Mouse (Mus musculus) right cerebral cortex, adult 18-20 months (tissue): ENCODE data around the gene Gzmg.
"Not testable (repeated sequence)": the region's sequence is repeated elsewhere in the genome, so short reads cannot be mapped to it uniquely, and the experiment has no call there.

Experiments used
- DNase-seq: peaks from one replicate; pipeline ENCODE4 v3.0.0; 2022; ENCODE audit warnings: mixed read lengths

Gzmg gene

DNA sequence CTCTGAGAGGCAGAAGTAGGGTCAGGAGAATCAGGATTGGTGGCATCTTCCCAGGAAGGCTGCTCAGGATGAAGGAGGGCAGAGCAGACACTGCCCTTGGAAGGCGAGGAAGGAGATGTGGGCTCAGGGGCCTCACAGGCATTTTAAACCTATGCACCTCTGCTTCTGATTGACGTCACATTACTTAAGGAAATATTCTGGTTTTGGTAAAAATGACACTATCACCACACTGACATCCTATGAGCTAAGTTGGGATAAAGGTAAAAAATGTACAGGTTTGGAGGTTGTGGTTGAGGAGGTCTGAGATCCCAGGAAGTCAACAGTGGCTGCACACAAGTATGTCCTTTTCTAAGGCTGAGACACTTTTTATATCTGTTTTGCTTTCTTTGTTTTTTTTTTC is at the start of gene Gzmg:
TSS of gene Gzmg (minus strand) at position 101 of the 400 bp plus-strand sequence.
- not testable (repeated sequence) for DNase-seq

DNA sequence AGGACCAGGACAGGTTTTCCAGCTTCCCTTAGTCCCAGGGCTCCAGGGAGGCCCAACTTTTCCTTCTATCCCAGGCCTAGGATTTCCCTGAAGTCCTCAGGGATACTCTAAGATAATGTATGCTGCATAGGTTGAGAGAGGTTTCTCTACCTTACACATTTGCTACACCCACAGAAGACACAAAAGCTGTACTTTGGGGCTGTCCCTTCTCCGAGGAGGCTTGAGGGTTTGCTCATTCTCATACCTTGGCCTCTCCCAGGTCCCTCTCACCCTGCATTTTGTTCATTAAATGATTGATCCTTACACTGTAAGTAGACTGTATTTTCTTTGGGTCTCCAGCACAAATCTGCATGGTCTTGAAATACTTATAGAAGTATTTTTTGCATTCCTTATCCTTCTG is 46.2 kb upstream of the Gzmg start:
- DNase-seq, result no peak

DNA sequence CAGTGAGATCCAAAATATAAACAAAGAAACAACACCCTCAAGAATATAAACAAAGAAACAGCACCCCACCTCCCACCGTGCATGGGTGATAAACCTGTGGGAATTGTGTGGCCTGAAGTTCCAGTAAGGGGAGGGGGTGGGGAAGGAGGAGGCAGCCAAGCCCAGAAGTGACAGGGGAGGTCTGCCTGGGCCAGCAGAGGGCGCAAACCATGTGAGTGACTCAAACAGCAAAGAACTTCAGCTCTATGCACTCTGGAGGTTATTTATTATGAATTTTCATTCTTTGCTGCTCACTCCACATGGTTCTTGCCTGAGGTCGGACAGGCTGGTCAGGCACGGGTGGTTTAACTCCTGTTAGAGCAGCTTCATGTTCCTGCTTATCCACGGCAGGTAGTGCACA is 45.6 kb upstream of the Gzmg start:
- DNase-seq, result not testable (repeated sequence)

DNA sequence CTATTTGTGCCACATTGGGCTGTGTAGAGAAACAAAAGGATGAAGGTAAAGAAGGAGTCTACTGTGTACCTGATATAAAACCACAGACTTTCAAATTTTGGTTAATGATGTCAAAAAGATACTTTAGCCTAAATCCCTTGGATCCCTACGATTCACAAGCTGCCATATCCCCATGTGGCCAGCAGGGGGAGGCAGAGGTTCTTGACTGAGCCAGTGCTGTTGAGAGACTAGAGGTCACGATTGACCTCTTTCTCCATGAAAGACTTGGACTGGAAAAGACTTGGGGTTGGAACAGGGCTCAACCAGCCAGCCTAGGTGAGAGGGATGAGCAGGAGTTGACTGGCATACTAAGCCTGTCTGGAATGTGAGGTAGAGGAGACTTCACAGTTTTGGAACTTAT is 44.6 kb upstream of the Gzmg start:
- peak; percentile 50 for DNase-seq

DNA sequence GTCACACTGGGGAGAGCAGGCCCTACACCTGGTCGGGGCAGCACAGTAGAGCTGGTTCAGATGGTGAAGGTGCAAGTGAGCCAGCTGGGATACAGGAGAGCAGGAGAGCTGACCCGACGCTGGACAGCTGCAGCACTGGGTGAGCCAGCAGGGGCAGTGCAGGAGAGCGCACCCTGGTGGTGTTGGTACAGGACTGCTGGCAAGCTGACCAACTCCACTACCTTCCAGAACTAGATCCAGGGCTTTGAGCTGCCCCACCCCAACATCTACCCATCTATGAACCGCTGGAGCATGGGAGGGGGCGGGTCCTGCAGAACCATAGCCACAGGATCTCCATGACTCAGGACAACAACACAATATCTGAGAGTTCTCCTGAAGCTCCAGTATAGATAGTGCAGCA is 27.6 kb upstream of the Gzmg start:
- DNase-seq, result no peak

DNA sequence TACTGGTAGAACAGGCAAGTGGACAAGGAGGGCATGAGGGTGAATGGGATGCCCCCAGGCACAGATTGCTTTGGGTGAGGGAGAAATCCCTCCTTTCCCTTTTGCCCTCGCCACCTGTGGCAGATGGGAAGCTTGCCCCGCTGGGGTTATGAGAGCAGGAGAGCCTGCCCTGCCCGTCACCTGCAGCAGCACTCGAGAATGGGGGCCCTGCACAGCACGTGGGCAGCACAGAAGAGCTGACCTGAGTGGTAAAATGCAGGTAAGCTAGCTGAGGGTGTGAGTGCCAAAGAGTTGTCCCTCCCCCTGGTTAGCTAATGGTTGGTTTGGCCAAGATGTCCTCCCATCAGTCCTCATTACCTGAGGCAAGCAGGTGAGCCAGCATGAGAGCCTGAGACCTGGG is 27.1 kb upstream of the Gzmg start:
- no peak for DNase-seq

DNA sequence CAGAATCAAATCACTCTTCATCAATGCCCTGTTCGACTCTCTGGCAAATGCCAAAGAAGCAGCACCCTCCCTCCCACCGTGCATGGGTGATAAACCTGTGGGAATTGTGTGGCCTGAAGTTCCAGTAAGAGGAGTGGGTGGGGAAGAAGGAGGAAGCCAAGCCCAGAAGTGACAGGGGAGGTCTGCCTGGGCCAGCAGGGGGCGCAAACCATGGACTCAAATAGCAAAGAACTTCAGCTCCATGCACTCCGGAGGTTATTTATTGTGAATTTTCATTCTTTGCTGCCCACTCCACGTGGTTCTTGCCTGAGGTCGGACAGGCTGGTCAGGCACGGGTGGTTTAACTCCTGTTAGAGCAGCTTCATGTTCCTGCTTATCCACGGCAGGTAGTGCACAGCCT is 18.3 kb upstream of the Gzmg start:
- DNase-seq, result peak; percentile 14

DNA sequence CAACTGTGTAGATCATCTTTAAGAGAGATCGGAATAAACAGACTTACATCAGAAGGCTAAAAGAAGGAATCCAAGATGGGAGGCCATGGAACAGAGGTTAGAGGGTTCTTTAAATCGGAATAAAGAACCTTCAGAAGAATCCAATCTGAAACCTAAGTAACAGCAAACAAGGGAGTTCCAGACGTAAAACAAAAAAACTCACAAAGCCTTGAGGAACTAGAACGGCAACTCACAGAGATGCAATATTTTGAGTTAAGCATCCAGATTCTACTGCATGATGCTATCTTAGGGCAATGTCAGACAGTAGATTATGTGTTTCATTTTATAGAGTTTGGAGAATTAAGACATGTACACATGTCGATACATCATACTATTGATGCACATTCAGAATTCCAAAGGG is 15.1 kb upstream of the Gzmg start, which contains the start of gene Gzmn:
TSS of gene Gzmn (minus strand) at position 101 of the 400 bp plus-strand sequence.
- no peak for DNase-seq

DNA sequence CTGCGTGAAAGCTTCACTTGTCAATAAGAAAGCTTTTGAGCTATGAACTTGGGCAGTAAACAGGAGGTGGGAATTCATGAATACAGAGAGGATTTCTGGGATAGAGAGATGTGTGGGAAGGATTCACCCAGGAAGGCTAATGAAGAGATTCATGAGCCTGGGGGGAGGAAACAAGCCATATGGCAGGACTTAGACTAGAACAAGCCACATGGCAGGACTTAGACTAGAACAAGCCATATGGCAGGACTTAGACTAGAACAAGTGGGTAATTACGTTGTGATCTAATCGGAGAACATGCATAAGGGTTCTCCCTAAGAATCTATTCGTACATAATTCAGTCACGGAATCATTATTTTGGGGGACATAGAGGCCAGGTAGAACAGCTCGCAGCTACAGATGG is 14.0 kb upstream of the Gzmg start:
- DNase-seq, result peak; percentile 13

DNA sequence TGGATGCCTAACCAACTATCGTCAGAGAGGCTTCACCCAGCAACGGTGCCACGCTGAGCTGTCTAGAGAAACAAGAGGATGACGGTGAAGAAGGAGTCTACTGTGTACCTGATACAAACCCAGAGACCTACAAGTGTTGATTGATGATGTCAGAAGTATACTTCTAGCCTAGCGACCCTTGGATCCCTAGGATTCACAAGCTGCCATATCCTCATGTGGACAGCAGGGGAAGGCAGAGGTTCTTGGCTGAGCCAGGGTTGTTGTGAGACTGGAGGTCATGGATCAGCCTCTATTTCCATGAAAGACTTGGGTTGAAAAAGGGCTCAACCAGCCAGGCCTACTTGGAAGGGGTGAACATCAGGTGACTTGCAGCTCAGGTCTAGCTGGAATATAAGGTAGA is 13.4 kb upstream of the Gzmg start:
- no peak for DNase-seq

DNA sequence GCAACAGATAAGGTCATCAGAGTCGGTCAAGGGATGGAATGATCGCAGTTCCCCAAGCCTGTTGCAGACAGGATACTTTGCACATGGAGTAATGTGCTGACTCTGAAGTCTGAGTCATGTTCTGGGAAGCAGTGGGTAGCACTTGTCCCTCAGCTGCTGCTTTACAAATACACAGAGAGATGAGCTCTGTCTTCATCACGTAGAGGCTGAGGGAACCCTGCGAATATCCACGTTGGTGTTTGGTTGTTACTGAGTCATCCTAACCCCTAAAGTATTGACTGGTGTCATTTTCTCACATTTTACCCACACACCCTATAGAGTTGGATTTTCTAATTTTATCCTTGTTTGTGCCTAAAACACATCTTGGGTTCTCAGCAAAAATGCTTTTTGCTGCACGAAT is 8.6 kb upstream of the Gzmg start:
- DNase-seq, result peak; percentile 60

DNA sequence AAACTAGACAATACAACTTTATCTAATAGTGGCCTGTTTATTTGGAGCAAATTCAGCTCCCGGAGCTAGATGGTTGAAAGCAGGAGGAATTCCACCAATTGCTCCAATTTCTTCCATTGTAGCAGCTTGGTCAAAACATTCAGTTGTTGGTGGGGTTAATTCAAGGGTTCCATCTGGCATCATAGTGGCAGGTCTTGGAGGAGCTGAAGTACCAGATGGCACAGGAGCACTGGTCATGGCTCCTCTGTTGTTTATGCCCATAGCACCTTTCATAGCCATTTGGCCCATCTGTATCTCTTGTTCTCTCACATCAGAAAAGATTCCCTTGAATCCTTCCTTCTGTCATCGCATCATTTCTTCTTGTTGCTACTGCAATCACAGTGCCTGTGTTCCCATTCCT is 2.7 kb upstream of the Gzmg start:
- DNase-seq, result no peak

DNA sequence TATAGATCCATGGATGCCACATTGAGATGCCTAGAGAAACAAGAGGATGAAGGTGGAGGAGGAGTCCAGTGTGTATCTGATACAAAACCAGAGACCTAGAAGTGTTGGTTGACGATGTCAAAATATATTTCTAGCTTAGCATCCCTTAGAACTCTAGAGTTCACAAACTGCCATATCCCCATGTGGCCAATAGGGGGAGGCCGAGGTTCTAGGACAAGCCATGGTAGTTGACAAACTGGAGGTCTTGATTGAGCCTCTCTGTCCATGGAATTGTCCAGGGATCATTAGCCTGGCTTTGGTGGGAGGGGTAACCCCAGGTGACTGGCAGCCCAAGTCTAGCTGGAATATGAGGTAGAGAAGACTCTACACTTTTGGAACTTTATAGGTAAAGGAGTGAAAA is 4.0 kb downstream of the Gzmg start:
- no peak for DNase-seq

DNA sequence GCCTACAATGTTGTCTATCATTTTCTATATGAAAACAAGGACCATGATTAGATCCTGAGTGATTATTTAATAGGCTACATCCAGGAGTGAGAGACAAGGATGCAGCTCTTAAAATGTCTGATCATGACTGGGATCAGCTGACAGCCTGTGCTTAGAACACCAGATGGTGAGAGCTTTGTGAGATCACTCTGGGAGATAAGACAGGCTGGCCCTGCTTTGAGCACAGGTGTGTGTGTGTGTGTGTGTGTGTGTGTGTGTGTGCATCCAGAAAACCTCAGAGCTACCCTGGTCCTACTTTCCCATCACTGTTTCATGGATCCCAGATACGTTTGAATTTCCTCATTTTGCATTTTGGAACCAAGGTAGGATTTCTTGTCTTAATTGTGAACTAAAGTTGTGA is 25.7 kb downstream of the Gzmg start:
- not testable (repeated sequence) for DNase-seq

DNA sequence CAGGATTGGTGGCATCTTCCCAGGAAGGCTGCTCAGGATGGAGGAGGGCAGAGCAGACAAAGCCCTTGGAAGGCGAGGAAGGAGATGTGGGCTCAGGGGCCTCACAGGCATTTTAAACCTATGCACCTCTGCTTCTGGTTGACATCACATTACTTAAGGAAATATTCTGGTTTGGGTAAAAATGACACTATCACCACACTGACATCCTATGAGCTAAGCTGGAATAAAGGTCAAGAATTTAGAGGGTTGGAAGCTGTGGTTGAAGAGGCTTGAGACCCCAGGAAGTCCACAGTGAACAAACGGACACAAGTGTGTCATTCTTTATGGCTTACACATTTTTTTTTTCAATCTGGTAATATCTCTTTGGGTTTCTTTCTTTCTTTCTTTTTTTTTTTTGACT is 26.9 kb downstream of the Gzmg start, which contains the start of gene Gzmd:
TSS of gene Gzmd (minus strand) at position 101 of the 400 bp plus-strand sequence.
- not testable (repeated sequence) for DNase-seq

DNA sequence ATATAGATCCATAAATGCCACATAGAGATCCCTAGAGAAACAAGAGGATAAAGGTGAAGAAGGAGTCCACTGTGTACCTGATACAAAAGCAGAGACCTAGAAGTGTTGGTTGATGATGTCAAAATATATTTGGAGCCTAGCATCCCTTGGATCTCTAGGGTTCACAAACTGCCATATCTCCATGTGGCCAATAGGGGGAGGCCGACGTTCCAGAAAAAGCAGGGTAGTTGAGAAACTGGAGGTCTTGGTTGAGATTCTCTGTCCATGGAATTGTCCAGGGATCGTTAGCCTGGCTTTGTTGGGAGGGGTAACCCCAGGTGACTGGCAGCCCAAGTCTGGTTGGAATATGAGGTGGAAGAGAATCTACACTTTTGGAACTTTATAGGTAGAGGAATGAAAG is 31.0 kb downstream of the Gzmg start:
- no peak for DNase-seq

DNA sequence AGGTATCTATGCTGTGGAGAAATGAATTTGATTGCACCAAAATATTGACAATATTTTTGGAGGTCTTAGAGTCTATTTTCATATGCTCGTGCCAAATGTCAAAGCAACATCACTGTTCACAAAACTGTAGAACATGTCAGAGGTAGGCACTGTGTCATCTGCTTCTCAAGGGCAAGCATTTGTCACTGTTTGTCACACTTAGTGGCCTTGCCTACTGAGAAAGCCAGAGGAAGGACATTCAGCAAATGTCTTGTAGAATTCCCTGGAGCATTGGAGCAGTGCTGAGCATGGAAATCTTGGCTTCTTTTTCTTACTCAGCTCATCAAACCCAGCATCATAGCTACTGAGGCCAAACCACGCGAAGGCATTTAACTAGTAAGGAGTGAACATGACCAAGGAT is 35.9 kb downstream of the Gzmg start:
- no peak for DNase-seq

DNA sequence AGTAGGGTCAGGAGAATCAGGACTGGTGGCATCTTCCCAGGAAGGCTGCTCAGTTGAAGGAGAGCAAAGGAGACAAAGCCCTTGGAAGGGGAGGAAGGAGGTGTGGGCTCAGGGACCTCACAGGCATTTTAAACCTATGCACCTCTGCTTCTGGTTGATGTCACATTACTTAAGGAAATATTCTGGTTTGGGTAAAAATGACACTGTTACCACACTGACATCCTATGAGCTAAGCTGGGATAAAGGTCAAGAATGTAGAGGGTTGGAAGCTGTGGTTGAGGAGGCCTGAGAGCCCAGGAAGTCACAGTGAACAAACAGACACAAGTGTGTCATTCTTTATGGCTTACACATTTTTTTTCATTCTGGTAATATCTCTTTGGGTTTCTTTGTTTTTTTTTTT is 38.9 kb downstream of the Gzmg start, which contains the start of gene Gzme:
TSS of gene Gzme (minus strand) at position 101 of the 400 bp plus-strand sequence.
- DNase-seq, result no peak

DNA sequence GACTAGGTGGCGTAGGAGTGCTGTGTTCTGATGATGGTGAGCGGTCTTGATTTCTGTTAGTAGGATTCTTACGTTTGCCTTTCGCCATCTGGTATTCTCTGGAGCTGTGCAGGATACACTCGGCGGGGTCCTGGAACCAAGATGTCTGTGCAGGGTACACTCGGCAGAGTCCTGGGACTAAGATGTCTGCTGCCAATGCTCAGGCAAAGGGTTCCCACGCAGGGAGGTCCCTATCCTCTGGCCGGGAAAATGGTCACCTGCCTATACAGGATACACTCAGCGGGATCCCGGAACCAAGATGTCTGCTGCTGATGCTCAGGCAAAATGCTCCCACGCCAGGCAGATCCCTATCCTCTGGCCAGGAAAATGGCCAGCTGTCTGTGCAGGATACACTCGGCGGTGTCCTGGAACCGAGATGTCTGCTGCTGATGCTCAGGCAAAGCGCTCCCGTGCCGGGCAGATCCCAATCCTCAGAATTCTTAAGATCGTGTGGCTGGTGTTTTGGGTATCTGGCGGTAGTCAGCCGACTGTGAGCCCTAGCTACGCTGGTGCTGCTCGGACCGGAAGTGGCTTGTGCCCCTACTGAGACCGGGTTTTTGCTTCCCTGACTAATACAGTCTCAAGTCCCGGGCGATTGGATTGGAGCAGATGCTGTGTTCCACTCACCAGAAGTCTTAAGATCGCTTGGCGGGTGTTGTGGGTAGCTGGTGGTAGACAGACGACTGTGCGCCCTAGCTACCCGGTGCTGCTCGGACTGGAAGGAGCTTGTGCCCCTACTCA is 43.7 kb downstream of the Gzmg start:
- not testable (repeated sequence) for DNase-seq
